Mouse (Mus musculus) heart, adult 2 months (tissue): ENCODE measurements around the gene Aph1b.

Experiments used
- EP300 ChIP-seq: fragments of 200-500 bp; IDR thresholded peaks from 2 replicates; pipeline ENCODE4 v1.6.1; 2011; ENCODE audit warnings: low read depth, low read length, control low read depth; ENCODE audit not compliant: insufficient read depth
- POLR2A ChIP-seq: fragments of 200-500 bp; IDR thresholded peaks from 2 replicates; pipeline ENCODE4 v1.6.1; 2011; ENCODE audit warnings: mild to moderate bottlenecking, low read depth, low read length, control low read depth; ENCODE audit not compliant: insufficient read depth

DNA sequence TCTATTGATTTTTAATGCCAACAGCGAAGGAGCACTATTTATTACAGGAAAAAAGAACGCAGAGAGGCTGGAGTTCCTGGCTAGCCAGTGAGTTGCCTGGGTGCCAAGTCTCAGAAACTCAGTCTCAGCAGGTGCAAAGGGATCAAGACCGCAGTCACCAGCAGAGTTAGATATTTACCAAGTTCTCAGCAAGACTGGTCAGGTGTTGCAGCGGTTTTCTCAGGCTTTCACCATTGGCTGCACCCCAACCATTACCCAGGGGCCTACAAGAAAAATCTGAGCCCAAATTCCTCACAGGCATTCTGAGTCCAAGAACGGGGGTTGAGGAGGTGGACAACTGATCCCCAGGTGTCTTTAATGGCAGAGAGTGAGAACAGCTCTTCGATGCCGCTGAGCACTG is 38.6 kb upstream of the Aph1b start:
- no peak for TF ChIP-seq EP300
- TF ChIP-seq POLR2A, result no peak
